Mouse (Mus musculus) kidney, adult 9 months (tissue): ENCODE results near the gene Gm28038.

ENCODE experiments used
- DNase-seq: peaks from one replicate; pipeline ENCODE4 v3.0.0; 2022

Gene Gm28038

DNA sequence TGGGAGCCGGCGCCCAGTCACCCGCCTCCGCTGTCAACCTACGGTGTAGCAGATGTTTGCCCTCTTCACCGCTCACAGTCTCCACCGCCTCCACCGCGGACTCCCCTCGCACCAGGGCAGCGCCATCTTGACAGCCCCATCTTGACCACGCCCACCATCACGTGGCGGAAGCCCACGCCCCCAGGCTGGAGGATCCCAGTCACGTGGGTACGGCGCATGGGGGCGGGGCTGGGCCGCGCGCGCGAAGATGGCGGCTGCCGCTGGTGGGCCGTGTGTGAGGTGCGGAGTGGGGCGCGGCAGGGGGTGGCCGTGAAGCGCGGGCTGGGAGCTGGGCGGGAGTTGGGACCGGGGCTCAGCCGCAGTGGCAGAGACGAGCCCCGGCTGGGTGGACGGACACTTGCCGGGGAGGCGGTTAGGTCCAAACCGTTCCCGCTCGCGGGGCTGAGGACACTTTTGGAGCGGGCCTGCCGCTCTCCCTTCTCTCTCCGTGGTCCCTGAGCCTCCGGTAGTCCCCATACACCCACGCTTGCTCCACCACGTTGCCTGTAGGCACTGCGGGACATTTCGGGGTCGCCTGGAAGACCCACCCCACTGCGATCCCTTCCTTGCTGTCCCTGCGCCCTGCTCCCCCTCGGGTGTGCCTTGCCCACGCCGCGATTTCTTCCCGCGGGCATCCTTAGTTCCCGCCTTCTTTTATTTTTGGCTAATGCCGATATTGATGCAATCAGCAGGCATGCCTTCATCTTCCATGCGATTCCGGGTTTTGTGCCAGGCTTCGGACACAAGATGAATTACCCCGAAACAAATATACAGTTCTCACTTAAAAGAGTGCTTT is 5.6 kb downstream of the Gm28038 start, which contains the start of the genes Dolk and Nup188:
Gene Dolk, minus strand, starts transcription at position 143 of the 835 bp plus-strand sequence.
Gene Nup188, plus strand, starts transcription at position 206 of the 835 bp plus-strand sequence.
- DNase-seq, result peak; percentile 96

DNA sequence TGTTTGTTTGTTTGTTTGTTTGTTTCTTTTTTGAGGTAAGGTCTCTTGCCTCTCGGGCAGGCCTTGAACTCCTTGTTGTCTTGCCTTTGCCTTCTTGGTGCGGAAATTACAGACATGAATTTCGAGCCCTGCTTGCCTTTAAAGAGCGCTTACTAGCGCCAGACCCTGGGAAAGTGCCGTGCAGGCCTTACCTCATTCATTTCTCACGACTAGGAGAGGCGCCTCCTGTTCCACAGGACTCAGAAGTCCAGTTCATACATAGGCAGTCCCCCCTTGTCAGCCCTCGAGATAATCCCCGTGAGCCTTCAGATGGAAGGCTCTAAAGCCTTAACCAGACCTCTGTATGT is 6.2 kb downstream of the Gm28038 start:
- DNase-seq, result no peak

DNA sequence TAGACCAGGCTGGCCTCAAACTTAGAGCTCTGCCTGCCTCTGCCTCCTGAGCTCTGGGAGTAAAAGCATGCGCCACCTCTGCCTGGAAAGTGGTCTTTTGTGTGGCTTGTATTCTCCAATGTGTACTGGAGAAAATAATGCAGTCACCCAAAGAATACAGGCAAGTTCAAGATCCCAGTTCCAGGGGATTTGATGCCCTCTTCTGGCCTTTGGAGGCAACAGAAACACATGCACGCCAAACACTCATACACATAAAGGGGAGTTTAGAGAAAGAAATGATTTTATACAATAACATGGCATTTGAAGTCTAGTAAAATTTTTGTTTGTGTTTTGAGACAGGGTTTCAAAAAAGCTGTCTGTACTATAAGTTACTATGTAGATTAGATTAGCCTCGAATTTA is 18.7 kb downstream of the Gm28038 start:
- DNase-seq, result peak; percentile 31

DNA sequence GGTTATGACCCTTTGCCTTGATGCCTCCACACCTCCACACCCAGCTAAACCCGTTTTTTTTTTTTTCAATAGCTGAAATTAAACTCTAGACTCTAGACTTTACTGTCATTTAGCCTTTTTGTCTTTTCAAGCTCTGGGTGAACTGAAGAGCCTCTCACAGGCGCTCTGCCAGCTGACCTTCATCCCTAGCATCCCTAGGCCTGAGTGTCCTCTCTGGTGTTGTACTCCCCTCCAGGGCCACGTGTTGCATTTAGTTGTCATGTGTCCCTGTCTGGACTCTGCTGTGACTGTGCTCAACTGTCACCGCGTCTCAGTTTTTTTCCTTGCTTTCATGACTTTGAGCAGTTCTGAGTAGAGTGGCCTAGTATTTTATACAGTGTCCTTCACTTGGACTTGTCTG is 19.1 kb downstream of the Gm28038 start:
- DNase-seq, result peak; percentile 25

DNA sequence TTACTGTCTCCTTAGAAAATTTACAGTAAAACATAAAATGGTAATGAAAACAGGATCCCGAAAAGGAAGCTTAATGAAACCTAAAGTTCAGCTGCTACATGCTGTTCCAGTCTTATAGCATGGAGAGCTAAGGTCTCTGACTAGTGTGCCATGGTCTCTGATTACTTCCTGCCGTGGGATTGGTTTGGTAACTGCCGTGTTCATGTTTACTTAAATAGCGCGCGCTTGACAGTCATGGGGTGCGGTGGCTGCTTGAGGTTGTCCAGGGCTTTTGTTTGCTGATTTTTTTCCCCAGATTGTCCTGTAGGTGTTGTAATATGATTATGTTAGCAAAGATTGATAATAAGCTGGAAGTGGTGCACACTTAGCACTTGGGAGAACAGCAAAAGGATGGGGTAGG is 25.2 kb downstream of the Gm28038 start:
- DNase-seq, result no peak

DNA sequence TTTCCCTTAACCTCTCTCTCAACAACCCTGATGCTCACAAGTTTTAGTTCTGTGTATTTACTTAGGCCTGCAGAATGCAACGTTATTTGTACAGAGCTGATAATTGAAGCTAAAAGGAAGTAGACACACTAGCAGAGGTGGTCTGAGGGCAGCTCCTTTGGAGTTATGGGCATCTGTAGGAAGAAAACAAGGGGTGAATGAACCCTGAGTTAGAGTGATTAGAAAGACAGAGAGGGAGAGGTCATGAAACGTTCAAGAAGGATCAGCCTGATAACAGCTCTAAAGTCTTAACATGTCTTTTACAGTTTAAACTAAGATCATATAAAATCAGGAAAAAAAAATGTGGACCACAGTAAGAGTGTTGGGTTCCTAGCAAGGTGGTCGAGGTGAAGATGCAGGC is 28.5 kb downstream of the Gm28038 start:
- DNase-seq, result no peak

DNA sequence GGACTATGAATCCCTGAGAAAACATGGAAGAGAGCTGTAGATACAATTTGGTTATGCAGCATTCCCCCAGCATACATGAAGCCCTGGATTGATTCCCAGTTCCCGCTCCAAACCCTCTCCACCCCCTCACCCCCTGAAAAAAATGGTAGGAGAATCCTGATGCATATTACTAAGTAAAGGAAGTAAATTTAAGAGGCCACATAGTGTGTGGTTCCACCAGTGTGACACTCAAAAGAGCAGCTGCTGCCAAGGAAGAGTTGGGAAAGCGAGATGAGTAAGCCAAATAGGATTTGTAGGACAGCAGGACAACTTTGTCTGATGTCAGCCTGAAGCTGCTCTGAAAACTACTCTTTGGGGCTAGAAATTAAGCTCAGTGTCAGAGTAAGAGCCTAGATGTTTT is 30.6 kb downstream of the Gm28038 start:
- DNase-seq, result no peak

DNA sequence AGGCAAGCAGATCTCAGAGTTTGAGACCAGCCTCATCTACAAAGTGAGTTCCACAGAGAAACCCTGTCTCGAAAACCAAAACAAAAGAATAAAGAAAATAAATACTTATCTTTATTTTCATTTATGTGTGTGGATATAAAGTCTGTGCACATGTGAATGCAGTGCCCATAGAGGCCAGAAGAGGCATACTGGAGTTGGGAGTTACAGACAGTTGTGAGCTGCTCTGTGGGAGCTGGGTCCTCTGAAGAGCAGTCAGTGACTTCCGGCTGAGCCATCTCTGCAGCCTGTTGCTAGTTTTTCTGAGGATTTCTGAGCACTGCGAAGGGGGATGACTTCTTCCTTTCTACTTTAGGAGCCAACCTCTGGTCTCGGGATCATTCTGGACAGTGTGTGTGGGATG is 35.3 kb downstream of the Gm28038 start:
- no peak for DNase-seq

DNA sequence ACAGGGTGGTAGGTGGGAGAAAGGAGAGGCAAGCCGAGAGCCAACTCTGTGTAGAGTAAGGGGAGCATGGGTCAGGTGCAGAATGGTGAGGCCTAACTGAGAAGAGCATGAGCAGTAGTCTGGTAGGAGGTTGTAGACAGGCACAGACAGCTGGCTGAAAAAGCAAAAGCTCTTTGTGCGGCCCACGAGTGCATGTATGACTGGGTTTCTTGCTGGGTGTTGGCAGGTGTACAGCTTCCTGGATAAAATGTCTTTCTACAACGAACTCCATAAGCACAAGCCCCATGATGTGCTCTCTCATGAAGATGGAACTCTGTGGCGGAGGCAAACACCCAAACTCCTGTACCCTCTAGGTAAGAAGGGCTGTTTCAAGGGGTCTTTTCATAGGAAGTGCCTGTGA is 36.1 kb downstream of the Gm28038 start:
- DNase-seq, result no peak

DNA sequence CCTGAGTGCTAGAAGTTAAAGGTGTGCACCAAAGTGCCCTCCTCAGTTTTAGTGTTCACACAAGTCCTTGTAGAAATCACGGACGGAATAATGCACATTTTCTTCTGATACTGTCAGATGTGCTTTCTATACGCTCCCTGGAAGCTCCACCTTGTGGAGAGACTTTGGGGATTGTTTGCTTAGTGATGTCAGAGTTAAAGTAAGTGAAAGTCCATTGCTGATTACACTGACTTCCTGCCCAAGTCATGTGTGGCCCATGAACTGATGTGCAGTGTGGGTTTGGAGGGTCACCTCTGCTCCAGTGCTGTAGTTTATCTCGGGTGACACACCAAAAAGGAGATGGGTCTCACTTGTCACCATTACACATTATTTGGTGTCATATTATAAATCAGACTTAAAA is 38.4 kb downstream of the Gm28038 start:
- no peak for DNase-seq

DNA sequence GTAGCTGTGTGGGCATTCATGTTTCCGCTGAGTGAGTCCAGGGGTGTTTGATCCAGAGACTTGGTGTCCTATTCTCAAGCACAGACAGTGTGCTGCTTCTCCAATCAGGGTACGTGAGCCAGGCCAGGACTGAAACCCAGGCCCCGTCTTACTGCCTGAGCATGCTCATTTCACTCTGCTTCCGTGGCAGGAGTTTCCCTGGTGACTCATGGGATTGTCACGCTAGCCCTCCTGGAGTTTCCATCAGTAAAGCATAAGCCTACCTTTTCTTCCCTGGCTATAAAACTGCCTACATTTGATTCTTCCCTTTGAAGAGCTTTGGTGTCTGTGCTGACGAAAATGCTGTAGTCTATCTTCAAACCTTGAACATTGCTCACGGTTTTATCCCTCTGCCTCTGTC is 42.3 kb downstream of the Gm28038 start:
- no peak for DNase-seq

DNA sequence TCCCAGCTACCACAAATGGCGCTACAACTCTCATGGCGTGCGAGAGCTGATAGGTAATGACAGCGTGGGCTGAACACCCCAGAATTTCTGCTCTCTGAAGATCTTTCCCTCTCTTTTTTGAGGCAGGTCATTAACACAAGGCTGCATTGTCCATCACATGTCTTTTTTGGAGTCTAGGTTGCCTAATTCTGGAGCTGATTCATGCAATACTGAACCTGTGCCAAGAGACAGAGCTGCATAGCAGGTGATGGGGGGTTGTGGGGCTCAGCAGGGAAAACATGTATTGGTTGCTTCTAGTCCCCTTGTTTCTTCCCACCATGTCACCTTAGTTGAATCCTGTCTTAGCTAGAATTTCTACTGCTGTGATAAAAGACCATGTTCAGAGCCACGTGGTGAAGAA is 44.5 kb downstream of the Gm28038 start:
- no peak for DNase-seq

DNA sequence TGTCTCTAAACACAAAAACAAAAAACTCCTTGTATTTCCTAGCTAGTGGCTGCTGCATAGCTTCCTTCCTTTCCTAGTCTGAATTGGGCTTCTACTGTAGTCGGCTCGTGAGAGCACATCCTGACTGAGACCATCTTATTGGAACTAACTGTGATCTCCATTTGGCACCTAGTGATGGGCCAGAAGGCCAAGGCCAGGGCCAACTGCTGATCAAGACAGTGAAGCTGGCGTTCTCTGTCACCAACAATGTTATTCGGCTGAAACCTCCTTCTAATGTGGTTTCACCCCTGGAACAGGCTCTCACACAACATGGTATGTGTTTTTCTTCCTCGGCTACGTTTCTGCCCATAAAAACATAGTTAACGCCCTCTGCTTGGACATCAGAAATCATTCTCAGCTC is 46.4 kb downstream of the Gm28038 start:
- DNase-seq, result no peak

DNA sequence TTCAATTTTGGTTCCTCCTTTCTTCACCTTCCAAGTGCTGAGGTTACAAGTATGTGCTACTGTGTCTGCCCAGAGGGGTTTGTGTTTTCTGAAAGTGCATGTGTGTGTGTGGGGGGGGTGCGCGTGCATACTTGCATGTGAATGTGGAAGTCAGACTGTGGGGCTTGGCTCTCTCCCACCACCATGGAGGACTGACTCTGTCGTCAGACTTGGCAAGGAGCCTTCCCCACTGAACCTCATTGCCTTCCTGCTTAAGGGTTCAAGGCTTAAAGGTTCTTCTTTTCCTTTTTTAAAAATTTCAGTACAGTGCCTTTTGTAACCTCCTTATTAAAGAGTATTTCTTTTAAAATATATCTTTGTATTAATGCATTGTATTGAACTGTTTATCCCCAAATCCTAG is 47.9 kb downstream of the Gm28038 start:
- DNase-seq, result no peak

DNA sequence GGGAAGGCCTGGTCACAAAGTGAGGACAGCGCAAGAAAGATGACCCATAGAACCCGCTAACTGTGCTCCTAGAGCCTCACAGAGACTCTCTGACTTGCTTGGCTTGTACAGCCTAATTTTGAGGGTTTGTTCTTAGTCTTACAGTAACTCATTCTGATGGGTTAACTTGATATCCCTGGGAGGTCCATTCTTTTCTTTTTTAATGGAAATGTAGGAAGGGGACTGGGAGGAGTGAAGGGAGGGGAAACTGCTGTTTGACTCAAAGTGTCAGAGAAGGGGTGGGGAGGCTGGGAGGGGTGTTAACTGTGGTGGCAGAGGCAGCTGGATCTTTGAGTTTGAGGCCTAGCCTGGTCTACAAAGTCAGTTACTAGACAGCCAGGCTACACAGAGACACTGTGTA is 54.5 kb downstream of the Gm28038 start:
- no peak for DNase-seq

DNA sequence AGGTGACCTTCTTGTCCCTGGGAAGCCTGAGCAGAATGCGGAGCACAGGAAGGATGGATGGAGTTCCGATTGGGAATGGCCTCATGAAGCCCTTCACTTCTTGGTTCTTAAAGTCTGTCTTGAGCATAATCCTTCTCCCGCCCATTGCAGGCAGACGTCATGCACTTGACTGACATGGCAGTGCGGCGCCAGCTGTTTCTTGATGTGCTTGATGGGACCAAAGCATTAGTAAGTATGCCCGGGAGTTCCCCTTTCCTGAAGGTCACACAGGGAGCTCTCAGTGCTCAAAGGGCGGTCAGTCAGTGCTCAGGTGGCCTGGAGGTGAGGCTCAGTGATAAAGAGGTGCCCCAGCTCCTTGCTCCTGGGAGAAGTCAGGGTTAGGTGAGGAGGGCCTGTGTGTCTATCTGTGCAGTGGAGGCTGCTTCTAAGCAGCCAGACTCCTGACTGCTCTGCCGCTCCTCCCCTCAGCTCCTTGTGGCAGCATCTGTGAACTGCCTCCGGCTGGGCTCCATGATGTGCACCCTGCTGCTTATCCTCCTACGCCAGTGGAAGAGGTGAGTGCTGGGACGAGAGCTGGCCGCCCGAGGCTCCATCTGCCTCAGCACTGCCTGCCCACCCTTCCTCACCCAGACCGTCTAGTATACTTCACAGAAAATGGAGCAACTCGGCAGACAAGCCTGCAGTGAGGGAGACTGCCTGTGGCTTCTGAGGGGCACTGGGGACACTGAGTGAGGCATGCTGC is 55.5 kb downstream of the Gm28038 start:
- no peak for DNase-seq

DNA sequence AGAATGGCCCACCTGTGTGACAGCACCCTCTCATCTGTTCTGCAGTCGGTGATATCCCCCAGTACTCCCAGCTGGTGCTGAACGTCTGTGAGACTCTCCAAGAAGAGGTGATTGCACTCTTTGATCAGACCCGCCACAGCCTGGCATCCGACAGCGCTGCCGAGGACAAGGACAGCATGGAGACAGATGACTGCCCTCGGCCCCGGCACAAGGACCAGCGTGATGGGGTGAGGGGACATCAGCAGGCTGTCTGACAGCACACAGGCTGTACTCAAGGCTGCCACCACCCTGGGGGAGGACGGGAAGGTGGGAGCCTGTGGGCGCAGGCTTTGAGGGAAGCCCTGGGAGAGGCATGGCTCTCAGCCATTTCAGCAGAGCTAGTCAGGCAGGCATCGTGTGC is 56.3 kb downstream of the Gm28038 start:
- no peak for DNase-seq

DNA sequence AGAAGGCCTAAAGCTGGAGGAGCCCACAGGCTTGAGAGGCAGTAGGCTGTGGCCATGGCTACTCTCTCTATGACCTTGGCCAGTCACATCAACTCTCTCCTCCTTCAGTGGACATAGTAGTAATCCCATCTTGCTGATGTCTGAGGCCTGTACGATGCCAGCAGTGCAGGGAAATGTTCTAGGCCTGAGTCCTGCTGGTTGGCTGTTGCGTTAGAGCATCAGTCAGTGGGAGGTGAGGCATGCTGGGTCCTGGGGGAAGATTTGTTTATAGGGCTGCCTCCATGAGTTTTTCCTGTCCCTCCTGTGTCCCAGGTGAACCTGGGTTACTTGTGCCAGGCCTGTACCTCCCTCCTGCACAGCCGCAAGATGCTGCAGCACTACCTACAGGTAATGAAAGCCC is 61.2 kb downstream of the Gm28038 start:
- DNase-seq, result no peak

DNA sequence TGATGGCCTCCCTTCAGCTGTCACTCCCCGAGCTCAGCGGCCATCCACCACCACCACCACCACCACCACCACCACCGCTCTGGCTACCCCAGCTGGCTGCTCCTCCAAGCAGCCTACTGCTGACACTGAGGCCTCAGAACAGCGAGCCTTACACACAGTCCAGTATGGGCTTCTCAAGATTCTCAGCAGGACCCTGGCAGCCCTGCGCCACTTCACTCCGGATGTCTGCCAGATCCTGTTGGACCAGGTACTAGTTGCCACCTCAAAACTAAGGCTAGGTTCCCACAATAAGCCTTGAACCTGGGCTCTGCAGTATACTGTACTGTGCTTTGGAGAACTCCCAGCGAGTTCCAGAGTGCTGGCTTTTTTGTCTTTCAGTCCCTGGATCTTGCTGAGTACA is 61.7 kb downstream of the Gm28038 start:
- no peak for DNase-seq

DNA sequence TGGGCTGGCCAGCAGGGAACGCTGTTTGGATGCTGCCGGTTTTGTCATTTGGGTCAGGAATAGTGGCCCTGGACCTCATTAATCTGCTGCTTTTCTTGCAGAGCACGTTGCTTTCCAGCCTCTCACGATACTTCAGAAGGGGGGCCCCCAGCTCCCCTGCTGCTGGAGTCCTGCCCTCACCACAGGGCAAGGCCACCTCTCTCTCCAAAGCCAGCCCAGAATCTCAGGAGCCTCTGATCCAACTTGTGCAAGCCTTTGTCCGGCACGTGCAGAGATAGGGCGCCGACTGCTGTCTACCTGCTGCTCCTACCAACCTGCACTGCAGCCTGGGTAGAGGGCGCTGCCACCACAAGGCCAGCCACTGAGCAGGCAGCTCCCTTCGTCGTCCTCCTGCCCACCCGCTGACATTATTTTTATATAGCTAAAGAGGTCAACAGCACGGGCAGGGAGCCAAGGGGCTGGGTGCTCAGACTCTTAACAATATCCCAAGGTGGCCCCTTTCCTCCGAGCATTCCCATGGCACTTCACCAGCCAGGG is 62.8 kb downstream of the Gm28038 start:
- no peak for DNase-seq

DNA sequence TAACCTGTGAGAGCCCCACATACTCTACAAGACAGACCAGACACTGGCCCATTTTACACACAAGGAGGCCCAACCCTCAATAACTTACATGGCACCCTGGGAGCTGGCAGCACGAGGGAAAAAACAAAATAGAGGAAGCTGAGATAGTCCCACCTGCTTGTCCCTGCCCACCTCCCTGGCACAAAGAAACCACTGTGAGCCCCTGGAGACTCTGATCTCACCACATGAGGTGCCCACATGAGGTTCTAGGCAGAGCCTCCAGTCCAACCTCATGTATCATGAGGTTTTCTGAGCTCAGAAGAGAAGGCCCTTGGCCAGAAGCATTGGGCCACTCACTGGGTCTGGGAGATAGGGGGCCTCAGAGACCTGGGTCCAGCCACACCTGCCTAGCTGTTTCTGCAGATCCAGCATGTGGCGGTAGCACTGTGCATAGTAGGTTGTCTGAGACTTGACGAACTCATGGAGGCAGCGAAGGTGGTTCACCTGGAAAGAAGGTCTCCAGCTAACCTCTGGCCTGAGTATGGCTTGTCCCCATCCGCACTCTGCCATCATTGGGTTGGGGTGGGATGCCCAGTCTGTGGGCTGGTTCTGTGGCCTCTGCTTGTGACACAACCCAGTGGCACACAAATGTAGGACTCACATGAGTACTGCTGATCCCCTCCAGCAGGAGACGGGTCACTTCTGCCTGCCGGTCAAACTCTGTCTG is 65.3 kb downstream of the Gm28038 start:
- DNase-seq, result no peak

DNA sequence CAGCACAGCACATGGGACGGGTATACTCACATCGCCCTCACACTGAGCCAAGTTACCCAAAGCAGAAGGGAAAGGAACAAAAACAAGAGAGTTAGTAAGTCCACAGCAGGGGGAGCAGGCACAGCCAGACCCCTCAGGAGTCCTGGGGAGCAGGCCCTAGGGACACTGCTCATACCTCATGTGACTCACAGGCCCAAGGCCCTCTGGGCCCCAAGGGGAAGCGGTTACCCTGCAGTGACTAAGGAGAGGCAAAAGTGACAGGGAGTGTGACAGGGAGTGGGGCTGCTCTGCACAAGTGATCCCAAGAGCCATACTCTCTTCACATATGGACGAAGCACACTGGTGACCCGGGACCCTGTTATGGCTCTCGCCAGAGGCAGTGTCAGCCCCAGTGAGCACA is 68.4 kb downstream of the Gm28038 start:
- no peak for DNase-seq
